Mouse (Mus musculus): ENCODE results near the gene Rlim. TPM values are rescaled to one million over a fixed set of nuclear protein-coding genes. Genes with fewer than 3 reads are reported as not detected.

Gene Rlim
- polyA plus RNA-seq, 1 experiment: 1.4 TPM

GRCm38 (mm10) chrX:103990392-103990791 is 9.3 kb upstream of the Rlim start:
- Histone ChIP-seq H3K27ac (ENCODE audit: insufficient read depth, low read depth, low read length) (no peak overlapping the region), H3K36me3 (ENCODE audit: control insufficient read depth, insufficient read depth, low read length) (no peaks in the 10 kb centered on the region), H3K4me3 (ENCODE audit: low read depth, low read length) (no peak overlapping the region), H3K27me3 (ENCODE audit: control insufficient read depth, insufficient read depth, low read length) (no peaks in the 10 kb centered on the region), H3K4me1 (ENCODE audit: control insufficient read depth, insufficient read depth, insufficient read length, low read length) (peaks cover 2% of the 10 kb centered on the region; the same call in 1 of the 2 replicates)
- TF ChIP-seq CTCF (IDR thresholded peaks at IDR 0.05; ENCODE audit: extremely low read depth, insufficient read length, insufficient replicate concordance, low read depth, low read length): no peak
- no peak for TF ChIP-seq POLR2A (IDR thresholded peaks at IDR 0.05; ENCODE audit: low read depth, low read length)
- 59% methylated on average over 2 of the region's 2 CpGs for WGBS

- 47% methylated on average over 12 of the region's 12 CpGs for WGBS
- TF ChIP-seq POLR2A (IDR thresholded peaks at IDR 0.05; ENCODE audit: low read depth, low read length): no peak
- no peak for TF ChIP-seq CTCF (IDR thresholded peaks at IDR 0.05; ENCODE audit: extremely low read depth, insufficient read length, insufficient replicate concordance, low read depth, low read length)
- Histone ChIP-seq H3K4me1 (ENCODE audit: control insufficient read depth, insufficient read depth, insufficient read length, low read length) (no peaks in the 10 kb centered on the region), H3K4me3 (ENCODE audit: low read depth, low read length) (no peak overlapping the region), H3K27ac (ENCODE audit: insufficient read depth, low read depth, low read length) (no peak overlapping the region), H3K36me3 (ENCODE audit: control insufficient read depth, insufficient read depth, low read length) (no peaks in the 10 kb centered on the region), H3K27me3 (ENCODE audit: control insufficient read depth, insufficient read depth, low read length) (no peaks in the 10 kb centered on the region)
Observed at GRCm38 (mm10) chrX:103987215-103987964, 6.3 kb upstream of the Rlim start.

GRCm38 (mm10) chrX:103986159-103986558 is 5.1 kb upstream of the Rlim start:
- 65% methylated on average over 6 of the region's 6 CpGs for WGBS
- H3K4me1 ChIP-seq (ENCODE audit: control insufficient read depth, insufficient read depth, insufficient read length, low read length): no peaks in the 10 kb centered on the region
- H3K4me3 ChIP-seq (ENCODE audit: low read depth, low read length): no peak overlapping the region
- no peaks in the 10 kb centered on the region for H3K27me3 ChIP-seq (ENCODE audit: control insufficient read depth, insufficient read depth, low read length)
- no peak overlapping the region for H3K27ac ChIP-seq (ENCODE audit: insufficient read depth, low read depth, low read length)
- TF ChIP-seq POLR2A (IDR thresholded peaks at IDR 0.05; ENCODE audit: low read depth, low read length) (no peak), CTCF (IDR thresholded peaks at IDR 0.05; ENCODE audit: extremely low read depth, insufficient read length, insufficient replicate concordance, low read depth, low read length) (no peak)
- H3K36me3 ChIP-seq (ENCODE audit: control insufficient read depth, insufficient read depth, low read length): no peaks in the 10 kb centered on the region

- Histone ChIP-seq H3K36me3 (ENCODE audit: control insufficient read depth, insufficient read depth, low read length) (no peaks in the 10 kb centered on the region), H3K27ac (ENCODE audit: insufficient read depth, low read depth, low read length) (no peak overlapping the region), H3K4me3 (ENCODE audit: low read depth, low read length) (no peak overlapping the region), H3K27me3 (ENCODE audit: control insufficient read depth, insufficient read depth, low read length) (no peaks in the 10 kb centered on the region), H3K4me1 (ENCODE audit: control insufficient read depth, insufficient read depth, insufficient read length, low read length) (no peaks in the 10 kb centered on the region)
- WGBS: 43% methylated on average over 5 of the region's 5 CpGs
- TF ChIP-seq POLR2A (IDR thresholded peaks at IDR 0.05; ENCODE audit: low read depth, low read length): no peak
- no peak for TF ChIP-seq CTCF (IDR thresholded peaks at IDR 0.05; ENCODE audit: extremely low read depth, insufficient read length, insufficient replicate concordance, low read depth, low read length)
Observed at GRCm38 (mm10) chrX:103984992-103985391, 3.9 kb upstream of the Rlim start.

GRCm38 (mm10) chrX:103981806-103982205 is 722 bp upstream of the Rlim start:
- no peaks in the 10 kb centered on the region for H3K4me1 ChIP-seq (ENCODE audit: control insufficient read depth, insufficient read depth, insufficient read length, low read length)
- no peaks in the 10 kb centered on the region for H3K27me3 ChIP-seq (ENCODE audit: control insufficient read depth, insufficient read depth, low read length)
- TF ChIP-seq CTCF (IDR thresholded peaks at IDR 0.05; ENCODE audit: extremely low read depth, insufficient read length, insufficient replicate concordance, low read depth, low read length): no peak
- TF ChIP-seq POLR2A (IDR thresholded peaks at IDR 0.05; ENCODE audit: low read depth, low read length): no peak
- 67% methylated on average over 10 of the region's 10 CpGs for WGBS
- H3K4me3 ChIP-seq (ENCODE audit: low read depth, low read length): no peak overlapping the region
- H3K36me3 ChIP-seq (ENCODE audit: control insufficient read depth, insufficient read depth, low read length): peaks cover 4% of the 10 kb centered on the region; the same call in 1 of the 2 replicates
- no peak overlapping the region for H3K27ac ChIP-seq (ENCODE audit: insufficient read depth, low read depth, low read length)

GRCm38 (mm10) chrX:103980590-103981168 is 405 bp downstream of the Rlim start:
- TF ChIP-seq POLR2A (IDR thresholded peaks at IDR 0.05; ENCODE audit: low read depth, low read length): no peak
- no peak for TF ChIP-seq CTCF (IDR thresholded peaks at IDR 0.05; ENCODE audit: extremely low read depth, insufficient read length, insufficient replicate concordance, low read depth, low read length)
- H3K27ac ChIP-seq (ENCODE audit: insufficient read depth, low read depth, low read length): peak overlapping the region; percentile 87
- H3K4me3 ChIP-seq (ENCODE audit: low read depth, low read length): peak overlapping the region; percentile 100
- no peaks in the 10 kb centered on the region for H3K27me3 ChIP-seq (ENCODE audit: control insufficient read depth, insufficient read depth, low read length)
- peaks cover 6% of the 10 kb centered on the region; the same call in 1 of the 2 replicates for H3K36me3 ChIP-seq (ENCODE audit: control insufficient read depth, insufficient read depth, low read length)
- WGBS: 19% methylated on average over 51 of the region's 51 CpGs
- H3K4me1 ChIP-seq (ENCODE audit: control insufficient read depth, insufficient read depth, insufficient read length, low read length): no peaks in the 10 kb centered on the region

GRCm38 (mm10) chrX:103980036-103980435 is 1.0 kb downstream of the Rlim start:
- WGBS: 5% methylated on average over 12 of the region's 12 CpGs
- H3K4me3 ChIP-seq (ENCODE audit: low read depth, low read length): peak overlapping the region; percentile 100
- H3K36me3 ChIP-seq (ENCODE audit: control insufficient read depth, insufficient read depth, low read length): peaks cover 6% of the 10 kb centered on the region; the same call in 1 of the 2 replicates
- no peaks in the 10 kb centered on the region for H3K4me1 ChIP-seq (ENCODE audit: control insufficient read depth, insufficient read depth, insufficient read length, low read length)
- H3K27me3 ChIP-seq (ENCODE audit: control insufficient read depth, insufficient read depth, low read length): no peaks in the 10 kb centered on the region
- TF ChIP-seq CTCF (IDR thresholded peaks at IDR 0.05; ENCODE audit: extremely low read depth, insufficient read length, insufficient replicate concordance, low read depth, low read length) (no peak), POLR2A (IDR thresholded peaks at IDR 0.05; ENCODE audit: low read depth, low read length) (no peak)
- peak overlapping the region; percentile 87 for H3K27ac ChIP-seq (ENCODE audit: insufficient read depth, low read depth, low read length)

Data from small intestine, adult 2 months (tissue).